Mouse (Mus musculus) gastrocnemius, adult 18-20 months (tissue): Measurements from ENCODE around the gene Grb2. TPM values are rescaled to one million over a fixed set of nuclear protein-coding genes. Genes with fewer than 3 reads are reported as not detected.

Experiments
- DNase-seq: peaks from one replicate; pipeline ENCODE4 v3.0.0; 2021; ENCODE audit warnings: low spot score
- total RNA-seq, 2 experiments: library from RNA; stranded (reverse); gene quantifications; 2 replicates each; pipeline ENCODE4 v1.2.3; 2021

Gene Grb2
- total RNA-seq, 2 experiments from 2014 or later = 63.9 to 66.6 TPM

DNA sequence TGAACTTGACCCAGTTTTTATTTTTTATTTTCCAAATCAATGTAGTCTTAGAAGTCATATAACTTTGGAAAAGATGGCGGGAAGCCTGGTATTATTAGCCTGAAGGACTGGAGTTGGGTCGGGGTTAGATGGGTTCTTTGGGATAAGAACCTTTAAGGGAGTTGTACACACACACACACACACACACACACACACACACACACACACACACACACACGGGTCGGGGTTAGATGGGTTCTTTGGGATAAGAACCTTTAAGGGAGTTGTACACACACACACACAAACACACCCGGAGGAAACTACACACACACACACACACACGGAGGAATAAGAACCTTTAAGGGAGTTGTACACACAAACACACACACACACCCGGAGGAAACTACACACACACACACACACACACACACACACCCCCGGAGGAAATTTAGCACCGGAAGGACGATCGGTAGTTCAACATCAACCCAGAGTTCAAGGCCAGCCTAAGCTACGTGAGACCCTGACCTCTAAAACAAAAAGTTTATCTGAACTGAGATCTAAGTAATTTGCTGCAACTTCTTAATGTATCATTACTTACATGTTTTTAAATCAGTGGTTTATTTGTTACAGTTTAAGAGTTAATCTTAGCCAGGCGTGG lies 79.8 kb downstream of the Grb2 start:
- no peak for DNase-seq

DNA sequence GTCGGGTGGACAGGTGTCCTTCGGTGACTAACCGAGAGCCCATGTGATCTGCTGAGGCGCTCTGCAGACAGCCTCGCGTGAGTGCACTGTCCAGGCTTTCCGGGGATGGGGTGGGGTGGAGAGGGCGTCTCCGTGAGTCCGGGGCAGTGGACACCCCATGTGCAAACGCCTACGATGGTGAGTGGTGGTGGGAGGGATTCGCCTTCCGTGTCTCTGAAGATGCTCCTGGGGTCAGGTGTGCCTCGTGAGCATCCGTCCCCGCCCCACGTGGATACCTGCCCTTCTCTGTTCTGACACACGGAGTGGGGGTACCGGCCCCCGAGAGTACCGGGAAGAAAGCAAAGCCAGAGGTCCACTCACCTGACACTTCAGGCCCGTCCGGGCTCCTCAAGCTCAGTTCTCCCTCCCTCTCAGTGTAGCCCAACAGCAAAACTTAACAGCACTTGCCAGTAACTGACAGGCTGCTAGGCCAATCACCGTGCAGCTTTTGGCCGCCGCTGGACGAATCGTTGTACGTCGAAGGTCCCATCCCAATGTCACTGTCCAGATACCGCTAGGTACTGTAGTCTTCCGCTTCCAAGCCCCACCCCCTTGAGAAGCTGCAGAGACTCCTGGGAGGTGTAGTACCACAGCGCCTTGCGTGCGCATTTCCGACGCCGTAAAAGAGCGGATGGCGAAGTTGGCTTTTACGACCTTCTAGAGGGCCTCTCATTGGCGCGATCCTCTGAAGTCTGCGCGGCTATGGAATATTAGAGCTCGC lies 80.5 kb downstream of the Grb2 start, which contains the start of gene Slc25a19:
Gene Slc25a19, minus strand, starts transcription at position 591 of the 760 bp plus-strand sequence.
- peak; percentile 100 for DNase-seq

DNA sequence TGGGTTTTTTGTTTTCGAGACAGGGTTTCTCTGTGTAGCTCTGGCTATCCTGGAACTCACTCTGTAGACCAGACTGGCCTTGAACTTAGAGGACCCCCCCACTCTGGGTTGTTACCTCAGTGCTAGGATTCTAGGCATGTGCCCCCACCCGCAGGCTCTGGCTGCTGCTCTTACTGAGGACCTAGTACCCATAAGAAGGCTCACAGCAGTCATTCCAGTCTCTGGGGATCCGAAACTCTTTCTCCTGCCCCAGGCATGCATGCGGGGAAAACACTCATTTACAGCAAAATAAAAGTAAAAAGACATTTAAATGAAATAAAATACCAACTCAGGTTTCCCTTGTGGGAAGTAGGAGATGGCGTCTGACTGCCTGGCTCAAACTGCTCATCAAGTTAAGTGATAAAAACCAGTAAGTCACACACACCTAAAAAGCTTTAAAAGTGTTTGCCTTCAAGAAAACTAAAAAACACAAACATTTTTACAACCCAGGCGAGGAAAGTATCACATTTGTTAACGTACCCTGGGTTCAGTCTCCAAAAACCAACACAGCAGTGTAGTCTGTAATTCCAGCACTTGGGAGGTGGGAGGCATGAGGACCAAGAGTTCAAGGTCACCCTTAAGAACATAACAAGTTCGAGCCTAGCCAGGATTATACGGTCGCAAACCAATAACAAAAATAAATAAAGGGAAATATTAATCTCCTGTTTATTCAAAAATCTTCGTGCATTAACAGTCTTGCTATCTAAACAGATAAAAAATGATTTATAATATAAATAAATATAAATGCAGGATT lies 81.4 kb downstream of the Grb2 start:
- no peak for DNase-seq

DNA sequence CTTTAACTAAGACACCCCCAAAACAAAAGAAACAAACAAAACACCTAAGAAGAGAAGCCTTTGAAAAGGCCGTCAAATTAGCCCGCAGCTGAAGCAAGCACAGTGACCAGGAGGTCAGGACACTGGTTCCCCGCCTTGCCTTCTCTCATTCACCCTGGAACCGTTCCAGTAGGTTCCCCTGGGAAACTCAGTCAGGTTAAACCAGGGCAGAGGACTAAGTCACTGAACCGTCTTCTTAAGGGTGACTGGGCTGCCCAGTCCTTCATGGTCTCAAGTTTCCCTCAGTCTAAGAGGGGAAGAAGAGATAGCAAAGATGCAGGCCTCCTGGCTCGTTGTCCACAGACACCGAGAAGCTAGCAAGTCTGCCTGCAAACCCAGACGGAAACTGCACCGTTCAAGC lies 82.5 kb downstream of the Grb2 start:
- peak; percentile 69 for DNase-seq

DNA sequence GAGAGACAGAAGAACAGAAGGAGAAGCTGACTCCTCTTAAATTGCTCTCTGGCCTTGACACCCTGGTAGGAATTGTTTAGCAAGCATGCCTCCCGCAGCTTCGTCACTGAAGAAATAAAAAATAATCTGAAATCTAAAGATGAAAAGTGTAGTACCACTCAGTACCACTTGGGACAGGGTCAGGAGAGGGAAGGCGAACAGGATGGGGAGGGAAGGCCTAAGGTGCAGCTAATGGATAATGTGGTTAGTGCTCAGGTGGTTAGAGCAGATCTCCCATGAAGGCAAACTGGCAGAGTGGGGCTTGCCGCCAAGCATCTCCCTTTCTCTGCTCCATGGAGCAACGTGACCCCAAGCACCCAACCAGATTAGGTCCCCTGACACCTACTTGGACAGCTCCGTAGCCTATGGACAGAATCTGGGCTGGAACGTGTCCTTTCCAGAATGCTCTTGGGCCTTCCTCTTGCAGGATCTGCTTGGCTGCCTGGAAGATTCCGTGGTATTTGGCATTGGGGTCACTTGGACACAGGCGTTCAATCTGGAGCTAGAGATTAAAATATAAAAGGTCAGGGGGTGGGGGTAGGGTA lies 84.8 kb downstream of the Grb2 start:
- no peak for DNase-seq

DNA sequence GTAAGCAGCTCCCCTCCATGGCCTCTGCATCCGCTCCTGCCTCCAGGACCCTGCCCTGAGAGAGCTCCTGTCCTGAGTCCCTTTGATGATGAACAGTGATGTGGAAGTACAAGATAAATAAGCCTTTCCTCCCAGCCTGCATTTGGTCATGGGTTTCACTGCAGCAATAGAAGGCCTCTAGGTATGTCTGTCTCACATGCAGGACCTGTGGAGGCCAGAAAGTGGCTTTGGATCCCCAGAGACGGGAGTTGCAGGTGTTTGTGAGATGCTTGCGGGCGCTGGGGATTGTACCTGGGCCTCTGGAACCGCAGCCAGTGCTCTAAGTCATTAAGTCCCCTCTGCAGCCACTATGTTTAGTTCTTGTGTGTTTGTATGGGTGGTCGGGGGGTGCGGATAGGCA lies 88.4 kb downstream of the Grb2 start:
- DNase-seq = no peak

DNA sequence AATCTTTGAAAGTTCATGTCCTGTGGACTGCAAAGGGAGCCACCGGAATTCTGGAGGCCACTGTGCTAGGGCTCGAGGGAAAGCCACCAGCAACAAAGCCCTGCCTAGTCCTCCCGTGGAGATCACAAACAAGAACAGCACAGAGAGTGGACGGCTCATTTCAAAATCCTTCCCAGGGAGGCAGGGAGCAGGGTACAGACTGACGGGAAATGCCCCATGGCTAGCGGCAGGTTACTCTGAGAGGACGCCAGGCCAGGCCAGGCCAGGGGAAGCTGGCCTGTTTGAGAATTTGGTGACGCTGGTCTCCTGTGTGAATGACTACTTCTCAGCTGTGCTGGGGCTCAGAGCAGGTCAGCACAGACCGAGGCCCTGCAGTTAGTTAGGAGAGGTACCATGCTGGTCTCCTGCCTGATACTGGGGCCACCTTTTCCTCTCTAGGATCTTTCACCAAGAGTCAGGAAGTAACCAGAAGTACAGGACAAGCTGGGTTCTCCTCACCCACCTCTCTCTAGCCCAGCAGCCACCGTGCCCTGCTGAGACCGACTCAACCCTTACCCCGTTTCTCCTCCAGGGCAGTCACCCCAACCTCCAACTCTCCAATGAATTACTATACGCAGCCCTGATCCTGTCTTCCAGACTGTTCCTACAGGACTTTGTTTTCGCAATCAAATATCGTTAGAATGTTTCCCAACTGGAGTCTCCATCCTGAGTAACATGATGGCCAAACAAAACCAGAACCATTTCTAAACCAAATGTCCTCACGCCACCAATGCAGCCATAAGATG lies 89.5 kb downstream of the Grb2 start:
- DNase-seq = no peak

DNA sequence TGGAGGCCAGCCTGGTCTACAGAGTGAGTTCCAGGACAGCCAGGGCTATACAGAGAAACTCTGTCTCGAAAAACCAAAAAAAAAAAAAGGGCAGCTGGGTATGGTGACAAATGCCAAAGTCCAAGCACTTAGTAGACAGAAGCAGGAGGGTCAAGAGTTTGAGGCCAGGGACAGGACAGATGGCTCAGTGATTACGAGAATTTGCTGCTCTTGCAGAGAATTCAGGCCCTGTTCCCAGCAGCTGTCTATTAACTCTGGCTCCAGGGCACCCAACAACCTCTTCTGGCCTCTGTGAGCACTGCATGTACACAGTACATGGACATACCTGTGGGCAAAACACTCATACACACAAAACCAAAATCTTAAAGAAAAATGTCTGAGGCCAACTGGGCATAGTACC lies 90.4 kb downstream of the Grb2 start:
- DNase-seq = no peak

DNA sequence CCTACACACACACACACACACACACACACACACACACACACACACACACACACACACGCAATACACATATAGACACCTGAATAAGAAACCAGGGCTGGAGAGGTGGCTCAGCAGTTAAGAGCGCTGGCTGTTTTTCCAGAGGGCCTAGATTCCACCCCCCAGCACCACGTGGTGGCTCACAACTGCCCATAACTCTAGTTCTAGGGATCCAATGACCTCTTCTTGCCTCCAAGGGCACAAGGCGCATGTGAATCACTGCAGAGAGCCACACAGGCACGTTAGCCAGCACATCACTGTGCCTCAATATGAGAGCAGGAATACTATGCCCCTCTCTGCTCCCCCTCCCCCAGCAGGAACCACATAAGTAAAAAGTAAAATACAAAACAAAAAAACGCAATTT lies 91.5 kb downstream of the Grb2 start:
- no peak for DNase-seq

DNA sequence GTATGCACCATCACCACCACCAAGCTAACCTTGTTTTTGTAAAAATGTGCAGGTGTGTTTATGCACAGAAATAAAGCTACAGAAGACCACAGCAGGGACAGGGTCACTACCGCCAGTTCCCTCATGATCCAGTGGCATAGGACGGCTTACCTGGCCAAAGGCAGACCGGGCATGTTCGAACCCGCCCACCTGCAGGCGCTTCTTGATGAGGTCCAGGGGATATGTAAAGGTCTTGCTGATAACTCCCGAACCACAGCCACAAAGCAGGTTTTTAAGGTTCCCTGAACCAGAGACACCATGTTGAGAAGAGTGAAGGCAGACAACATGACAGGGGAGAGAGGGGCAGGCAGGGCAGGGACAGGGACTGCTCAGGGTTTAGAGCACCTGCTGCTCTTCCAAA lies 92.0 kb downstream of the Grb2 start:
- no peak for DNase-seq

DNA sequence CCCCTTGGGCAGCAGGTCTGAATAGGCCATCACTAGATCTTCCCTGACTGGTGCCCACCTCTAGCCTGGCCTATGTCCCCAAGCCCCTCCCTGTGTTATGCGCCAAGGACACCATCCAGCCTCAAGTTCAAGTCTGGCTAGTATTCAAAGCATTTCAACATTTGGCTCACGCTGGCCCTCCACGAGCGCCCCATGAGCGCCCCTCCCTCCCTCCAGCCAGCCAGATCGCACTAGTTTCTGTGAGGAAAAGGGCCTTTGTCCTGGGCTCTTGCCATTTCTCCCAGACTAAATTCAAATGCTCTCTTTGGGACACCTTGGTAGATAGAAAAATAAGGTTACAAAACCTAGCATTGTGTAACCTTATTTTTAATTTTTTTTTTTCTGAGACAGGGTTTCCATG lies 92.5 kb downstream of the Grb2 start:
- DNase-seq = no peak

DNA sequence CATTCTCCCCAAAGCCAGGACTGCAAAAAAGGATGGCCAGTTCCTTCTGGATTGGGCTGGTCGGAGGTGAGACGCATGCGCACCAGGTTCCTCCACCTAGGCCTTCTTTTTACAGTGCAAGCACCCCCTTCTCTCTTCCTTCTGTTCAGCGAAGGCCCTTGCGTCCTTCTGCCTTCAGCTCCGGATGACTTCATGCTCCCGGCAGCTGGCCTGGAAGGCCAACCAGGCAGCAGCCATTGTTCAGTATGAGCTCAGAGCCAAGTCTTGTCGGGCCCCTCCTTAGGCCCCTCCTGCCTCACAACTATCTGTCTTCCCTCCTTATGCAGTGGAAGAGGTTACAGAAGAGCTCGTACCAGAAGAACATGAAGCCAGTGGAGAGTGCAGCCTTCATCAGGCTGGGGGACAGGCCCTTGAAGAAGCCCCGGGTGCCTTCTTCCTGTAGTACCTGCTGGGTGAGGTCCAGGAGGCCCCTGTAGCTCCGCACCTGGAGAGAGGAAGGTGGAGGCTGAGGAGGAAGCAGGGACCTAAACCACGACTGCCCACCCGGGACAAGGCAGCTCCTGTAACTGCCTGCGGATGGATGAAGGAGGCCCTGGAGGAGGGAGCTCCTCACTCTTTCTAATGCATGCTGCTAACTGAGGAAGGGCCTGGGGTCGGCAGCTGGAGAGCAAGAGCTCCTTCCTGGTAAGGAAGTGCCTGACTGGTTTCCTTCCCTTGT lies 93.1 kb downstream of the Grb2 start:
- no peak for DNase-seq

DNA sequence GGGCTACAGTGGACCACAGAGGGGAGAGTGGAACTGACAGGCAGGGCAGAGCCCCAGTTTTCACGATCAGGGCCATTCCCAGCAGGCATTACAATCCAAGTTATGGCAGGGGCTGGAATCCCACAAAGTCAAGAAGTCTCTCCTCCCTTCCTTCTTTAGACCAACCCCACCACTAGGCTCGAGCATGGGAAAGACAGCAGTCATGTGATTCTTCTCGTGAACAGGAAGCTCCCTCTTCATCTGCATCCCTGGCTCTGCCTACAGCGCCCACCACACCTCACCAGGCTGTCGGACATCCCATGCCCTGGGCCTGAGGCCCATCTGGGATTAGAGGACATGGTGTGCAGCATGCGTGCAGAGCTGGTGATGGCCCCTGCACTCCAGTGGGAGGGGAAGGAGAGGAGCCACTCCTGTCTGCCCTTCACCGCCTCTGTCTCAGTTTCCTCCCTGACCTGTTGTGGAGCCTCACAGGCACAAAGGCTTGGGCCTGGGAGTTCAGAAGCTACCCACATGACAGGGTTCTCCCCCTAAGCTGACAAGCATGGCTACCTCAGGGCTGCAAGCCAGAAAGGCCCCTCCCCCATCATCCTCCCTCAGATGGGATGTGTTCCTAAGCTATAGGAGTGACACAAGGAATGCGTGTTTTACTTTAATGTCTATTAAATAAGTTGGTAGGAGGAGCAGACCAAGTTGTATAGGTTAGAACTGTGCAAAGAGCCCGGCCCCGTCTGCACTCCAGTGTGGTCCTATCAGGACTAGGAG lies 93.9 kb downstream of the Grb2 start:
- no peak for DNase-seq

DNA sequence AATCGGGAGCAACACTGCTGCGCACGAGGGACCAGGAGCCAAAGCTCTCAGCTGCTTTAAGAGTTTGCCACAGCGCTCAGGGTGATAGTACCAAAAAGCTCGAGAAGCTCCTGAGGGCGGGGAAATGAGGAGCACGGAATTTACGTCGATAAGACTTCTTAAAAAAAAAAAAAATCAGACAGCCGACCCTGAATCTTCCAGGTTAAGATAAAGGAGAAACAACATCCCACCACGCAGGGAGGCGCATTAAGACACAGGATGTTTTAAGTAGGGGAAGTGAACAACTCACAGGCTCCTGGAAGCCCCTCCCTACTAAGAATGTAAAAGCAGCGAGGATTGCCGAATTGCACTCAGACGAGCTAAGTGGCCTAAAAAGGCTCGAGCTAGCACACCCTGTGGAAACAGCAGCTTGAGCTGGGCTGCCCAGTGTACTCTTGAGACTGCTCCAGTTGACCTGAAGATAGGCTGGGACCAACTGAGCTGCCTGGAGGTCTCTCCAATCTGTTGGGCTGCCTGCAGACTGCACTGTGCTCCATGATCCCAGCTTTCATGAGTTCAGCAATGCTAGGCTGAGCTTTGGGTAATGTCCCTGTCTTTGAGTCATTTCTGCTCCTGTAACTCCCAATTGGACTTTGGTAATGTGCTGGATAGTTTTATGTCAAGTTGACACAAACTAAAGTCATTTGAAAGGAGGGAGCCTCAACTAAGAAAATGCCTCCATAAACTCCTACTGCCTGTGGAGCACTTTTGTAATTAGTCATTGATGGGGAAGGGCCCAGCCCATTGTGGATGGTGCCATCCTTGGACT lies 95.1 kb downstream of the Grb2 start:
- DNase-seq = no peak

DNA sequence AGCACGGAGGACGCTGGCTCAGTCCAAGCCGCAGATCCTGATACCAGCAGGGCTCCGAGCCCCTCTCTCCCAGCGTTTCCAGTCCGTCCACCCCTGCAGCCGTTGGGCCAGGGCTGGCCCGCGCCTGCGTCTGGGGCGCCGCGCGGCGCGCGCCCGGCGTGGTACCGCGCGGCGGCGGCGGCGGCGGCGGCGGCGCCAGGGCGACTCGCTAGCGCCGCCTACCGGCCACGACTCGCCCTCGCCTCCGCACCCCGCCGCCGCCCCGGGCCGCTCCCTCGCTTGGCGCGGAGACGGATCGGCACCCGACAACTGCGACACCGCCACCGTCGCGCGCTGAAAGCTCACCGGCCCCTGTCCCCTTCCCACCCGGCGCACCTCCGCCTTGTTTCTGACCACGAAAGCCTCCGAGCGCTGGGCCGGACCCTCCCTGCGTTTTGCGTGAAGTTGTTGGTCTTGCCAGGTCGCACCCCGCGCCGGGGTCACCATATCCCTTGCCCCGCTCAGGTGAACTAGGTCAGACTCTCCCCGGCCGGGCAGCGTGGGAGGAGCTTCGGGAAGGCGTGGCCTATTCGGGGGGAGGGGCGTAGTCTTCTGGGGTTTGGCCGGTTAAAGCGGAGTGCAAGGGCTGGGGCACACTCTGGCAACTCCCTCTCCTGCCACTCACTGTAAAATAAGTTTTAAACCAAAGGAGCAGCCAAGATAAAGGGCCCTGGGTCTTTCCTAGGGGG lies 95.8 kb downstream of the Grb2 start, which contains the start of gene Mif4gd:
Gene Mif4gd, minus strand, starts transcription at position 560 of the 728 bp plus-strand sequence.
- DNase-seq = peak; percentile 95

DNA sequence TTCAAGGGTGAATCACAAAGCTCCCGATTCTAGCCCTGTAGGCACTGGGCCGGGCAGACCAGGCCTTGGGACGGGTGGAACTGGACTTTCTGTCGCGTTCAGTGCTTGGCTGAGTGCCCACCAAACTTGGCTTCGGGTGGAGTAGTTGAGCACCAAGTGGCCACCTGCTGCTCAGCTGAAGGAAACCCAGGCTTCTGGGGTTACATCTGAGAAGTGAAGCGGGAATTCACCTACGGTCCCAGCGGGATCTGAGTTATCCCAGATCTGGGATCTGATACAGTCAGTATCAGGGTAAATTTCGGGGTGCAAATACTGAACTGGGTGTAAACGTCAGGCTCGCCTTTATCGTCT lies 96.4 kb downstream of the Grb2 start:
- DNase-seq = peak; percentile 89

DNA sequence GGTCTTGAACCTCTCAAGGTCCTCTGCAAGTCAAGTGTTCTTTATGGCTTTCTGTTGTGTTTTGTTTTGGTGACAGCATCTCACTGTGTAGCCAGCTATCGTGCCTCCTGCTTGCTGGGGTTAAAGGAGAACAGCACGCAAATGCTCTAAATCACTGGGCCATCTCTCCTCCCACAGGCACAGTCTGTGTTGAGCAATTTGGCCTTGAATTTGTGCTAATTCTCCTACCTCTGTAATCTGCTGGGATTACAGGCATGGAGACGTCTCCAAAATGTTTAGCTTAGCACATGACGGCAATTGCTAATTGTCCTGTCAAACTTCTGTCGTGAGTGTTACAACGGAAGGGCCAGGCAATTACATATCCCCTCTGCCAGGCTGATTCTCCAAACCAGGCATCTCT lies 97.2 kb downstream of the Grb2 start:
- no peak for DNase-seq

DNA sequence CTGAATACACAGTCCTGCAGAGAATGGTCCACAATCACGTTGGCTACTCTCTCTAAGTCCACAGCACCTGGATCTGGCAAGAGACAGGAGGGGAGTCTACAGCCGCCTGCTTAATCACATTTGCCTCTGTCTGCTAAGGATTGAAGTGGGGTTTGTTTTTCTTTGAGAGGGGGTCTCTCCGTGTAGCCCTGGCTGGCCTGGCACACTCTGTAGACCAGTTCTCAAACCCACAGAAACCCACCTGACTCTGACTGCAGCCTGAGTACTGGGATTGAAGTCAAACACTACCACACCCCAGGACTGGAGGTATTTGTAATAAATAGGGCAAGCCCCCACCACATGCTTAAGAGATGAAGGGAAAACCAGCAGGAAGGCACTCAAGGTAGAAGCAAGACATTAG lies 98.8 kb downstream of the Grb2 start:
- no peak for DNase-seq
